16 mouse cellular contexts compared by ENCODE assay signal in genomic region chr7:96384726-96385500, GRCm38 (mm10).
DNase-seq lines count a peak whose midpoint lies in the region; ATAC-seq lines count a peak whose summit lies in the region.
"Had no signal": no experiment of that assay in that cellular context is flagged by ENCODE, and none has a peak within 500 bp of the region (broad histone marks: within the 10 kb centered on the region; RNA-seq: fewer than 3 reads in every experiment).

No protein-coding gene starts in this region.

- H3K4me1 ChIP-seq in forebrain, embryonic 10.5 days = peaks cover 30% of the 10 kb centered on the region
- H3K4me1 ChIP-seq in forebrain, embryonic 13.5 days = peaks cover 36% of the 10 kb centered on the region
- peaks cover 24% of the 10 kb centered on the region for H3K4me1 ChIP-seq in hindbrain, embryonic 13.5 days (replicated peaks)
- 0 out of 2 replicates have a peak, but pooled peaks cover 3% of the 10 kb centered on the region for H3K4me1 ChIP-seq in hindbrain, embryonic 11.5 days (replicated peaks; ENCODE audit: control insufficient read depth, insufficient read depth, low read length)
- H3K4me1 ChIP-seq: heart, embryonic 13.5 days had no signal

- no peak overlapping the region for H3K9ac ChIP-seq in forebrain, embryonic 13.5 days
- H3K9ac ChIP-seq in hindbrain, embryonic 13.5 days = no peak overlapping the region
- H3K9ac ChIP-seq in hindbrain, embryonic 11.5 days (ENCODE audit: low read depth, low read length) = no peak overlapping the region
- H3K9ac ChIP-seq: heart, embryonic 13.5 days; liver, postnatal 0 days had no signal

- no peak overlapping the region for H3K4me3 ChIP-seq in forebrain, embryonic 10.5 days
- H3K4me3 ChIP-seq in forebrain, embryonic 13.5 days = no peak overlapping the region
- H3K4me3 ChIP-seq in hindbrain, embryonic 13.5 days = no peak overlapping the region
- no peak overlapping the region for H3K4me3 ChIP-seq in hindbrain, embryonic 11.5 days (ENCODE audit: low read depth, low read length)
- H3K4me3 ChIP-seq: embryonic facial prominence, embryonic 10.5 days; gastrocnemius, adult 2 months; heart, embryonic 13.5 days had no signal

- H3K4me2 ChIP-seq in forebrain, embryonic 13.5 days = no peak overlapping the region
- no peak overlapping the region for H3K4me2 ChIP-seq in hindbrain, embryonic 13.5 days
- H3K4me2 ChIP-seq in hindbrain, embryonic 11.5 days (replicated peaks; ENCODE audit: low read depth, low read length) = no peak overlapping the region
- H3K4me2 ChIP-seq: heart, embryonic 13.5 days had no signal

- 82% methylated on average over 11 of the region's 11 CpGs for WGBS in forebrain, embryonic 10.5 days
- WGBS in forebrain, embryonic 13.5 days = 67% methylated on average over 11 of the region's 11 CpGs
- WGBS in hindbrain, embryonic 13.5 days = 75% methylated on average over 11 of the region's 11 CpGs
- 84% methylated on average over 11 of the region's 11 CpGs for WGBS in hindbrain, embryonic 11.5 days

- no peaks in the 10 kb centered on the region for H3K36me3 ChIP-seq in forebrain, embryonic 10.5 days (replicated peaks)
- H3K36me3 ChIP-seq in forebrain, embryonic 13.5 days (ENCODE audit: poor library complexity, severe bottlenecking) = no peaks in the 10 kb centered on the region
- H3K36me3 ChIP-seq in hindbrain, embryonic 13.5 days = no peaks in the 10 kb centered on the region
- no peaks in the 10 kb centered on the region for H3K36me3 ChIP-seq in hindbrain, embryonic 11.5 days (ENCODE audit: control insufficient read depth, insufficient read depth, low read length)
- H3K36me3 ChIP-seq: embryonic facial prominence, embryonic 10.5 days; heart, embryonic 13.5 days had no signal

- no peak; the same call in 1 of the 2 replicates for ATAC-seq in forebrain, embryonic 13.5 days
- no peak for ATAC-seq in hindbrain, embryonic 13.5 days (ENCODE audit: low FRiP score)
- no peak for ATAC-seq in hindbrain, embryonic 11.5 days (ENCODE audit: low FRiP score)
- ATAC-seq: liver, postnatal 0 days had no signal

- no peak for DNase-seq in forebrain, embryonic 10.5 days (ENCODE audit: extremely low spot score, low spot score)
- DNase-seq in hindbrain, embryonic 11.5 days (ENCODE audit: low spot score) = no peak
- DNase-seq in kidney, postnatal 14 days = peak; percentile 5
- DNase-seq in kidney, adult 11 months = no peak
- DNase-seq in retina, embryonic 14.5 days (ENCODE audit: low spot score) = peak; percentile 28
- DNase-seq in retina, postnatal 1 day = no peak
- DNase-seq: adrenal gland, adult 8-10 months; gastrocnemius, adult 2 months; heart, postnatal 36 days; liver, postnatal 0 days; lung, postnatal 10 days; thymus, adult 2 months had no signal

- H3K9me3 ChIP-seq in forebrain, embryonic 10.5 days = no peaks in the 10 kb centered on the region
- no peaks in the 10 kb centered on the region for H3K9me3 ChIP-seq in forebrain, embryonic 13.5 days (replicated peaks)
- no peaks in the 10 kb centered on the region for H3K9me3 ChIP-seq in hindbrain, embryonic 13.5 days
- no peaks in the 10 kb centered on the region for H3K9me3 ChIP-seq in hindbrain, embryonic 11.5 days (ENCODE audit: control insufficient read depth, low read length)
- H3K9me3 ChIP-seq: embryonic facial prominence, embryonic 10.5 days; heart, embryonic 13.5 days had no signal

- no peaks in the 10 kb centered on the region for H3K27me3 ChIP-seq in forebrain, embryonic 10.5 days (ENCODE audit: poor library complexity, severe bottlenecking)
- H3K27me3 ChIP-seq in forebrain, embryonic 13.5 days = peaks cover 3% of the 10 kb centered on the region
- no peaks in the 10 kb centered on the region for H3K27me3 ChIP-seq in hindbrain, embryonic 13.5 days
- H3K27me3 ChIP-seq in hindbrain, embryonic 11.5 days (ENCODE audit: control insufficient read depth, insufficient read depth, low read length) = no peaks in the 10 kb centered on the region
- H3K27me3 ChIP-seq: heart, embryonic 13.5 days had no signal

- 0 out of 2 replicates have a peak overlapping the region, but pooled peaks have one; percentile 80 for H3K27ac ChIP-seq in forebrain, embryonic 10.5 days
- H3K27ac ChIP-seq in forebrain, embryonic 13.5 days = no peak overlapping the region
- H3K27ac ChIP-seq in hindbrain, embryonic 13.5 days = peak overlapping the region; percentile 72; the same call in 1 of the 2 replicates
- H3K27ac ChIP-seq in hindbrain, embryonic 11.5 days (ENCODE audit: low read depth, low read length) = no peak overlapping the region
- H3K27ac ChIP-seq: gastrocnemius, adult 2 months; heart, embryonic 13.5 days had no signal

Comparison
In these comparisons a context has a peak if more than half of its experiments do, and no peak if none do; other contexts are left out.
1. DNase-seq: peak in kidney, postnatal 14 days (single experiment) and retina, embryonic 14.5 days (single experiment); none in forebrain, embryonic 10.5 days (single experiment), hindbrain, embryonic 11.5 days (single experiment), kidney, adult 11 months (single experiment) and retina, postnatal 1 day (single experiment).
2. H3K27ac ChIP-seq: peak in forebrain, embryonic 10.5 days (single experiment) and hindbrain, embryonic 13.5 days (single experiment); none in forebrain, embryonic 13.5 days (single experiment) and hindbrain, embryonic 11.5 days (single experiment).